29 mouse cellular contexts compared by ENCODE assay signal in the genomic region with DNA sequence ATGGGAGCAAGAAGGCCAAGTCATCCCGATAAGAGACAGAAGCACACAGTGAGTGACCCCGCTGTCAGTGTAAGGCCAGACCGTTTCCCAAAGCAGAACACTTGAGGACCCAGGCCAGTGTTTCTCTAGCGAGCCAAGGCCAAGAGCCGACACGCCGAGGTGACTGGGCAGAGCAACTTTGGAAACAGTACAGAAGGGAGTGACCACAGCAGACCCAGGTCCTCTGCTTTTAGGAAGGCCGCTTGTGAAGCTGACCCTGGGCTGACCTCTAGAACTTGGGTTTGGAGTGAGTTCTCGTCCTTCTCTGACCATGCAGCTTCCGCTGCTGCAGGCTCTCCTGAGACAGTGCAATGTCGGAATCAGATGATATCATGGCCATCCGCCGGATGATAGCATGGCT. TPM values are rescaled to one million over a fixed set of nuclear protein-coding genes. Genes with fewer than 3 reads are reported as not detected.
DNase-seq lines count a peak whose midpoint lies in the region; ATAC-seq lines count a peak whose summit lies in the region.
"Had no signal": no experiment of that assay in that cellular context is flagged by ENCODE, and none has a peak within 500 bp of the region (broad histone marks: within the 10 kb centered on the region; RNA-seq: fewer than 3 reads in every experiment).

No protein-coding gene starts in this region.

- H3K4me3 ChIP-seq in heart, embryonic 11.5 days (ENCODE audit: low read depth, low read length), result no peak overlapping the region
- no peak overlapping the region for H3K4me3 ChIP-seq in intestine, embryonic 15.5 days (replicated peaks)
- no peak overlapping the region for H3K4me3 ChIP-seq in hindbrain, embryonic 12.5 days
- H3K4me3 ChIP-seq: embryonic facial prominence, embryonic 13.5 days; heart, embryonic 13.5 days; layer of hippocampus, adult 2 months; limb, embryonic 12.5 days; liver, embryonic 13.5 days; midbrain, embryonic 12.5 days had no signal

- intact Hi-C loops in left cerebral cortex, postnatal 14 days (cut with DNase I), result no loop called here

- peak; percentile 51 for DNase-seq in adrenal gland, adult 2 months
- DNase-seq in adrenal gland, postnatal 25 days, result no peak
- peak; percentile 25 to 32 for DNase-seq in heart, adult 9 months (ENCODE audit: low spot score in 2 of 2)
- no peak for DNase-seq in heart, postnatal 4 days
- DNase-seq in left cerebral cortex, postnatal 14 days (ENCODE audit: low spot score in 2 of 2), result no peak
- DNase-seq: cerebellum, adult 2 months; cerebellum, postnatal 36 days; embryo, embryonic 11 days; kidney, adult 9 months; kidney, postnatal 14 days; layer of hippocampus, postnatal 36 days; liver, embryonic 13.5 days; lung, adult 2 months; lung, postnatal 14 days; right cerebral cortex, adult 18-20 months; right cerebral cortex, postnatal 4 days; thymus, postnatal 14 days had no signal

- no peak for ATAC-seq in heart, embryonic 11.5 days (replicated peaks; ENCODE audit: insufficient number of reproducible peaks, low FRiP score, low TSS enrichment)
- no peak for ATAC-seq in intestine, embryonic 15.5 days
- no peak for ATAC-seq in hindbrain, embryonic 12.5 days (ENCODE audit: low FRiP score)
- ATAC-seq: forebrain, embryonic 14.5 days had no signal

- H3K9me3 ChIP-seq in heart, embryonic 11.5 days (replicated peaks; ENCODE audit: control insufficient read depth, low read length), result no peaks in the 10 kb centered on the region; the same call in 1 of the 2 replicates
- no peaks in the 10 kb centered on the region for H3K9me3 ChIP-seq in intestine, embryonic 15.5 days
- H3K9me3 ChIP-seq in hindbrain, embryonic 12.5 days (replicated peaks), result no peaks in the 10 kb centered on the region
- H3K9me3 ChIP-seq: heart, embryonic 13.5 days; midbrain, embryonic 12.5 days had no signal

- no peak overlapping the region for H3K27ac ChIP-seq in heart, embryonic 11.5 days (ENCODE audit: low read depth, low read length)
- peak overlapping the region; percentile 15; the same call in 1 of the 2 replicates for H3K27ac ChIP-seq in intestine, embryonic 15.5 days
- no peak overlapping the region for H3K27ac ChIP-seq in hindbrain, embryonic 12.5 days
- H3K27ac ChIP-seq: embryonic facial prominence, embryonic 13.5 days; heart, embryonic 13.5 days; hindbrain, embryonic 14.5 days; layer of hippocampus, adult 2 months; limb, embryonic 12.5 days; liver, embryonic 13.5 days; midbrain, embryonic 12.5 days had no signal

- peak overlapping the region; percentile 28 for H3K9ac ChIP-seq in heart, embryonic 11.5 days (ENCODE audit: low read depth, low read length)
- no peak overlapping the region for H3K9ac ChIP-seq in intestine, embryonic 15.5 days
- H3K9ac ChIP-seq in hindbrain, embryonic 12.5 days, result no peak overlapping the region
- H3K9ac ChIP-seq: embryonic facial prominence, embryonic 13.5 days; heart, embryonic 13.5 days; hindbrain, embryonic 14.5 days; limb, embryonic 12.5 days; liver, embryonic 13.5 days; midbrain, embryonic 12.5 days had no signal

- no peak overlapping the region for H3K4me2 ChIP-seq in heart, embryonic 11.5 days
- H3K4me2 ChIP-seq in intestine, embryonic 15.5 days (replicated peaks), result no peak overlapping the region
- H3K4me2 ChIP-seq in hindbrain, embryonic 12.5 days (replicated peaks), result no peak overlapping the region
- H3K4me2 ChIP-seq: embryonic facial prominence, embryonic 13.5 days; heart, embryonic 13.5 days; hindbrain, embryonic 14.5 days; limb, embryonic 12.5 days; liver, embryonic 13.5 days; midbrain, embryonic 12.5 days had no signal

- H3K27me3 ChIP-seq in heart, embryonic 11.5 days (ENCODE audit: control insufficient read depth, insufficient read depth, low read length), result no peaks in the 10 kb centered on the region
- no peaks in the 10 kb centered on the region for H3K27me3 ChIP-seq in intestine, embryonic 15.5 days (replicated peaks)
- no peaks in the 10 kb centered on the region for H3K27me3 ChIP-seq in hindbrain, embryonic 12.5 days
- H3K27me3 ChIP-seq: embryonic facial prominence, embryonic 13.5 days; heart, embryonic 13.5 days; limb, embryonic 12.5 days; liver, embryonic 13.5 days; midbrain, embryonic 12.5 days had no signal

- 61% methylated on average over 13 of the region's 13 CpGs for WGBS in heart, embryonic 11.5 days (ENCODE audit: insufficient replicate concordance)
- 84% methylated on average over 13 of the region's 13 CpGs for WGBS in intestine, embryonic 15.5 days
- 90% methylated on average over 13 of the region's 13 CpGs for WGBS in hindbrain, embryonic 12.5 days

- H3K36me3 ChIP-seq in heart, embryonic 11.5 days (ENCODE audit: control insufficient read depth, insufficient read depth, low read length), result peaks cover 13% of the 10 kb centered on the region
- H3K36me3 ChIP-seq in intestine, embryonic 15.5 days, result 0 out of 2 replicates have a peak, but pooled peaks cover 12% of the 10 kb centered on the region
- peaks cover 4% of the 10 kb centered on the region; the same call in 1 of the 2 replicates for H3K36me3 ChIP-seq in hindbrain, embryonic 12.5 days
- H3K36me3 ChIP-seq: midbrain, embryonic 12.5 days had no signal

- peaks cover 12% of the 10 kb centered on the region for H3K4me1 ChIP-seq in heart, embryonic 11.5 days (ENCODE audit: control insufficient read depth, insufficient read depth, low read length)
- 0 out of 2 replicates have a peak, but pooled peaks cover 2% of the 10 kb centered on the region for H3K4me1 ChIP-seq in intestine, embryonic 15.5 days (replicated peaks)
- no peaks in the 10 kb centered on the region; the same call in 1 of the 2 replicates for H3K4me1 ChIP-seq in hindbrain, embryonic 12.5 days
- H3K4me1 ChIP-seq: midbrain, embryonic 12.5 days had no signal

RNA-seq across cellular contexts. Expression of gene Hadh, which starts 20.9 kb away (rescaled TPM):
- 100 to 1,000 TPM; 456 to 509 TPM for total RNA-seq in adrenal gland, adult 2 months (2021)
- 288 and 386 TPM in 2 replicates for polyA plus RNA-seq in adrenal gland, adult 2 months (2012; rRNA removed)
- 400 and 413 TPM in 2 replicates for total RNA-seq in adrenal gland, postnatal 25 days (2021)
- total RNA-seq in heart, postnatal 4 days (2021), result 100 to 1,000 TPM; 416 to 432 TPM
- 142 and 174 TPM in 2 replicates for polyA plus RNA-seq in heart, embryonic 11.5 days (2014; fragmentation: Nextera tagmentation; extraction: Ambion mirVana)
- 265 and 272 TPM in 2 replicates for polyA plus RNA-seq in intestine, embryonic 15.5 days (2015; fragmentation: Nextera tagmentation; extraction: Ambion mirVana)
- 10 to 100 TPM; 20.0 to 22.5 TPM for total RNA-seq in left cerebral cortex, postnatal 14 days (2021)
- polyA plus RNA-seq in hindbrain, embryonic 12.5 days (2016; fragmentation: Nextera tagmentation; extraction: Ambion mirVana), result 56.9 and 58.9 TPM in 2 replicates

RNA-seq across cellular contexts. Expression of gene Cyp2u1, which starts 52.0 kb away (rescaled TPM):
- total RNA-seq in adrenal gland, adult 2 months (2021), result 10 to 100 TPM; 14.4 to 24.0 TPM
- polyA plus RNA-seq in adrenal gland, adult 2 months (2012; rRNA removed), result 14.2 and 17.2 TPM in 2 replicates
- total RNA-seq in adrenal gland, postnatal 25 days (2021), result 20.8 and 24.4 TPM in 2 replicates
- 10 to 100 TPM; 23.9 to 25.0 TPM for total RNA-seq in heart, postnatal 4 days (2021)
- polyA plus RNA-seq in heart, embryonic 11.5 days (2014; fragmentation: Nextera tagmentation; extraction: Ambion mirVana), result 8.1 and 8.4 TPM in 2 replicates
- polyA plus RNA-seq in intestine, embryonic 15.5 days (2015; fragmentation: Nextera tagmentation; extraction: Ambion mirVana), result 6.4 and 7.7 TPM in 2 replicates
- 10 to 100 TPM; 14.0 to 17.4 TPM for total RNA-seq in left cerebral cortex, postnatal 14 days (2021)
- 3.3 and 3.6 TPM in 2 replicates for polyA plus RNA-seq in hindbrain, embryonic 12.5 days (2016; fragmentation: Nextera tagmentation; extraction: Ambion mirVana)
- total RNA-seq: monocyte, adult 5-6 weeks; neutrophil, adult 5-6 weeks had no signal

Comparison
In these comparisons a context has a peak if more than half of its experiments do, and no peak if none do; other contexts are left out.
1. DNase-seq: peak in adrenal gland, adult 2 months (single experiment) and heart, adult 9 months (2 of 2); none in adrenal gland, postnatal 25 days (single experiment), heart, postnatal 4 days (single experiment) and left cerebral cortex, postnatal 14 days (0 of 2).
2. RNA of gene Hadh, which starts 20.9 kb away (total RNA-seq): 456 to 509 TPM in adrenal gland, adult 2 months, 416 to 432 TPM in heart, postnatal 4 days and 400 to 413 TPM in adrenal gland, postnatal 25 days; 20.0 to 22.5 TPM in left cerebral cortex, postnatal 14 days; every median in the first group is over 10 times any median in the second.